Mouse (Mus musculus) naive thymus-derived CD4-positive, alpha-beta T cell, adult 5 months (primary cell): Measurements from ENCODE around the gene Ctsw. TPM values are rescaled to one million over a fixed set of nuclear protein-coding genes. Genes with fewer than 3 reads are reported as not detected.

Experiments
- polyA plus RNA-seq: library from polyadenylated mRNA; unstranded; fragments of 100-300 nt; shearing (Covaris generic); gene quantifications from one replicate; pipeline ENCODE4 v1.2.1, GENCODE M21; 2017

Gene Ctsw
- polyA plus RNA-seq = 75.3 TPM

GRCm38 (mm10) chr19:5468374-5468773, at the start of gene Ctsw:
Ctsw (minus strand) TSS chr19:5468507.

DNA sequence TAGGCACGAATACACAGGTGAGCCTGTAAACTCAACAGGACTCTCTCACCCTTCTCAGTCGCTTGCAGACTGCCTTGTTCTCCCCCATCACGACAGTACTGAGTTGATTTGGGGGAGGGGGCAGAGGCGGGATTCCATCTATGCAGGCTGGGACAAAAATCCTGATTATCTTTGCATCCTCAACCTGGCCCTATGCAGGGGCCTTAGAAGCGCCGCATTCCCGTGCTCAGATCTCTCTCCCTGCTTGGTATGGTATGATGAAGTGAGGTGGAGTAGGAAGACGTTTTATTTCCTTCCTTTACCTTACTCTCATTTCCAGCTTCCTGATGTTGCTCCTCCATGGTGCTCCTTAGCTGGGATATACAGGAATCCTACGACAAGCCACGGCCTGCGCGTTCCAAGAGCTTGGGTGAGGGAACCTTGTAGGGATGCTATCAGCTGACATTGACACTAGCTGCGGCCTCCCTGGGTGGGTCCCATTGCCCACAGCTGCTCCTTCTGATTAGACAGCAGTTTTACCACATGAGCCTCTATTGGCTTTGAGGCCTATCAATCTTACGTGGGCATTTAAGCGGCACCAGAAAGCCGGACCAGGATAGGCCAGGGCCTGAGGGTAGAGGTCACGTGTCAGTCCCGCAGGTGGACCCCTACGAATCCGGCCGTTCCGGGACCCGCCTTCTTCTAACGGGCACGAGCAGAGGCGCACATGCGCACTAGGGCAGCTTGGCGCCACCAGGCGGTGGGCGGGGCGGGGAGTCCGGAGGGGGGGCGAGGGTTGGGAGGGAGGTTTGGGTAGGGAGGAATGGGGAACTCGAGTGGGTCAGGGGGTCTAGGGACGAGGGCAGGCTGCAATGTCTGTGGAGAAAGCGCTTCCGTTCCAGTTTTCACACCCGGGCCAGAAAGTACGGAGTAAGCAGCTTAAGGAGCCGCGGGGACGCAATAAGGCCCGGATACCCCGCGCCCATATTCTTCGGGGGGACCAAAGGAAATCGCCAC, 42.0 kb upstream of the Ctsw start, which contains the start of gene Snx32:
Snx32 (minus strand) TSS at position 508 of the 996 bp plus-strand sequence.

GRCm38 (mm10) chr19:5503687-5504086, 35.4 kb upstream of the Ctsw start, which contains the start of gene 1700020D05Rik:
1700020D05Rik (minus strand) TSS chr19:5503787.

GRCm38 (mm10) chr19:5490313-5490897, 22.1 kb upstream of the Ctsw start, which contains the start of gene Cfl1:
Cfl1 (plus strand) TSS chr19:5490455.

DNA sequence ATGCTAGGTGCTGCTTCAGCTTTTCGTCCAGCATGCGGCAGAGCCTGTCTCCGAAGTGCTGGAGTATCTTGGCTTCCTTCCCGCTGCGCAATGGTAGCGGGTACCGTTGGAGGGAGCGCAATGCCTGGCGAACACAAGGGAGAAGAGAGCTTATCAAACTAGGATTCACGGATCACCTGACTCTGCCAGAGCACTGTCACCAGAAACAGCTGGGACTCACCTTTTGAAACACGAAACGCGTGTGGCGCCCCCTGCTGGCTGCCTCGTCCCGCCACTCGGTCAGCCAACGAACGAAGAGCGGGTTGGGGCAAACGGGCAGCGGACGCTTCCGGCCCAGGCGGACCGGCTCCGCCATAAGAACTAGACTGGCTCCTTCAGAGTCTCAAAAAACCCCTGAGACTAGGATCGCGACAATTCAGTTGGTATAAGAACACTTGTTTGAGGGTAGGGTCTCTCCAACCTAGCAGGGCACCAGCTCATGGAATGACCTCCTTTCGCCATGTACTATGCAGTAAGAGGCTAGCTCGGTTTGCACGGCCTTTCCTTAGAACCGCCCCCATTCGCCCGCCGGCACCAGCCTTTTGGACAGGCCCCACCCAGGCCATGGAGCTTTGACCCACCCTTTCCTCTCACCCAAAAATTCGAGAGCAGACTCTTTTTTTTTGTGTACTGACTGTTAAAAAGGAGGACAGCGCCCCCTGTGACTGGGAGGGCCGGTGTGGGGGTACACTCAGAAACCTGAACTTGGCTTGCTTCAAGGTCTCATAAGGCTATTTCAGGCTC, 19.7 kb upstream of the Ctsw start, which contains the start of gene Mus81:
Mus81 (minus strand) TSS at position 635 of the 783 bp plus-strand sequence.

DNA sequence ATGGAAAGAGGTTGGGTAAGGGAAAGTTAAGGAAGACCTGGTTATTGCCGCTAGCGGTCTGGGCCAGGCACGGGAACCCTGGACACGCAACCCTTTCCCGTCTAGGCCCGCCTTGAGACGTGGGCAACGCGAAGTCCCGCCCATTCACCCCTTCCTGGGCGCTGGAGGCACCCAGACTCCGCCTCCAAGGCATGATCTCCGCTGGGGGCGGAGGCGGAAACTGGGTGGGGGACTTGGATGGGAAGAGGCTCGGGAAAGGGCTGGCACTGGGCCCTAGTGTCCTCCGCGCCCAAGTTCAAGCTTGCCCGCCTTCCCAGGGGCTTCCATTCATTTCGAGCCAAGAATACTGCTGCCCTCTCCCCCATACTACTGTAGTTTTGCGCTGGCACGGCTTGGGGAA, 5.4 kb upstream of the Ctsw start, which contains the start of gene Efemp2:
Efemp2 (plus strand) TSS at position 235 of the 400 bp plus-strand sequence.

DNA sequence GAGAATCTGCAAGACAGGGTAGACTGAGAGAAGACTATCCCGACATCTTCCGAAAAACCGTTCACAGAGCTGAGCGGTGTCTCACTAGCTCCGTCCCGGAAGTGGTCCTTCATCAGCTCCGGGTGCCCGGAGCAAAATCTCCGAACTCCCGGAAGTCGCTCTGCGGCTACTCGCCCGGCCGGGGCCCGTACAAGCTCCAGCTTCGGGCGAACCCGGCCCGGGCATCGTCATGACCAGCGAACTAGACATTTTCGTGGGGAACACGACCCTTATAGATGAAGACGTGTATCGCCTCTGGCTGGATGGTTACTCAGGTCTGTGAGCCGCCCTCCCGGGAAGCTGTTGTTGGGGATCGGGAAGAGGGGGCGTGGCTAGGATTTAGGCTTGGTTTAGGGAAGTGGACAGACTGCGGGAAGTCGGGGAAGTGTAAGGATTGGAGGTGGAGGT, 7.8 kb downstream of the Ctsw start, which contains the start of gene Fibp:
Fibp (plus strand) TSS at position 151 of the 447 bp plus-strand sequence.

DNA sequence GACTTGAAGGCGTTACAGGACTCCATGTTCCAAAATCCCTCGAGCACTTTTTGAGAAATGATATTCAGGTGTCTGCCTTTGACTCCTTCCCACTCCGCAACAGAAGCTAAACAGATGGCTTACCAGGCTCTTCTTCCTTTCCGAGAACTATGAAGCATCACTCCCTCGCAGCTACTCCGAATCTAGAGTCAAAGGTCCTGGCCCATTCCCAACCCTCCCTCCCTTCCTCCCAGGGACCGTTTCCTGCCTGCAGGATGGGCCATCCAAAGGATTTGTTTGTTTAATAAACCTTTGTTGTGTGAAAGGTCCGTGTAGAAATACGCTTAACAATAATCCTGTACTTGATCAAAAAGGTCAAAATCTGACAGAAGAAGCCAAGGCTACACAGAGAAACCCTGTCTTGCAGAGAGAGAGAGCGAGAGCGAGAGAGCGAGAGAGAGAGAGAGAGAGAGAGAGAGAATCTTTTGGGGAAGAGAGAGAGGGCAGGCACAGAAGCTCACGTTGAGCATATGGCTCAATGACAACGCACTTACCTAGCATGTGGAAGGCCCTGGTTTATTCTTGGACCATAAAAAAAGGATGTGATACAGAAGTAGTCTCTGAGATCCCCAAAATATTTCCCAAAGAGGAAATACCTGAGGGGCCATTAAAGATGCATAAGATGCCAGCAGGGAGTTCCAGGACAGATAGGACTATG, 10.4 kb downstream of the Ctsw start, which contains the start of gene Ccdc85b:
Ccdc85b (minus strand) TSS at position 149 of the 697 bp plus-strand sequence.

GRCm38 (mm10) chr19:5447515-5448353, 20.6 kb downstream of the Ctsw start, which contains the start of gene Fosl1:
Fosl1 (plus strand) TSS chr19:5447547.

GRCm38 (mm10) chr19:5424782-5425741, 43.2 kb downstream of the Ctsw start, which contains the start of the genes Drap1 and AI837181:
Drap1 (minus strand) TSS chr19:5424979.
AI837181 (plus strand) TSS chr19:5425144.

Other genes with a start within 250 kb of the Ctsw start
- gene Pacs1, start 195.4 kb downstream of the Ctsw start, polyA plus RNA-seq = 141 TPM
- gene Sf3b2, start 173.1 kb downstream of the Ctsw start, polyA plus RNA-seq = 321 TPM
- gene Gal3st3, start 170.2 kb downstream of the Ctsw start, polyA plus RNA-seq = not detected
- gene Catsper1, start 132.8 kb downstream of the Ctsw start, polyA plus RNA-seq = not detected
- not detected for gene Cst6, start 118.9 kb downstream of the Ctsw start, polyA plus RNA-seq
- 47.0 TPM for gene Eif1ad, start 101.8 kb downstream of the Ctsw start, polyA plus RNA-seq
- gene Banf1, start 101.3 kb downstream of the Ctsw start, polyA plus RNA-seq = 229 TPM
- 303 TPM for gene Sart1, start 79.8 kb downstream of the Ctsw start, polyA plus RNA-seq
- gene Tsga10ip, start 66.0 kb downstream of the Ctsw start, polyA plus RNA-seq = 2.2 TPM
- 195 TPM for gene Drap1, start 43.5 kb downstream of the Ctsw start, polyA plus RNA-seq
- 35.8 TPM for gene AI837181, start 43.4 kb downstream of the Ctsw start, polyA plus RNA-seq
- gene Fosl1, start 21.0 kb downstream of the Ctsw start, polyA plus RNA-seq = not detected
- 7.4 TPM for gene Ccdc85b, start 10.6 kb downstream of the Ctsw start, polyA plus RNA-seq
- 75.8 TPM for gene Fibp, start 7.9 kb downstream of the Ctsw start, polyA plus RNA-seq
- gene Efemp2, start 5.4 kb upstream of the Ctsw start, polyA plus RNA-seq = 0.81 TPM
- gene Mus81, start 19.9 kb upstream of the Ctsw start, polyA plus RNA-seq = 45.4 TPM
- 2,727 TPM for gene Cfl1, start 21.9 kb upstream of the Ctsw start, polyA plus RNA-seq
- not detected for gene 1700020D05Rik, start 35.3 kb upstream of the Ctsw start, polyA plus RNA-seq
- gene Snx32, start 42.0 kb upstream of the Ctsw start, polyA plus RNA-seq = 3.7 TPM
- gene Ovol1, start 92.1 kb upstream of the Ctsw start, polyA plus RNA-seq = not detected
- gene Ap5b1, start 99.5 kb upstream of the Ctsw start, polyA plus RNA-seq = 8.4 TPM
- 94.3 TPM for gene Rnaseh2c, start 133.4 kb upstream of the Ctsw start, polyA plus RNA-seq
- 78.7 TPM for gene Kat5, start 141.7 kb upstream of the Ctsw start, polyA plus RNA-seq
- 221 TPM for gene Rela, start 169.0 kb upstream of the Ctsw start, polyA plus RNA-seq
- 178 TPM for gene Sipa1, start 195.2 kb upstream of the Ctsw start, polyA plus RNA-seq
- gene Map3k11, start 220.2 kb upstream of the Ctsw start, polyA plus RNA-seq = 53.1 TPM
- gene Pcnx3, start 220.4 kb upstream of the Ctsw start, polyA plus RNA-seq = 58.4 TPM
- gene Kcnk7, start 235.9 kb upstream of the Ctsw start, polyA plus RNA-seq = 0.46 TPM